Mouse (Mus musculus) stomach, postnatal 0 days (tissue): ENCODE data around the gene Faap24.

ENCODE experiments used
- CTCF ChIP-seq: IDR thresholded peaks from 2 replicates; pipeline ENCODE4 v1.5.1; 2016; ENCODE audit warnings: antibody characterized with exemption, low read depth, mild to moderate bottlenecking, moderate library complexity
- EP300 ChIP-seq: optimal IDR thresholded peaks from 2 replicates; pipeline ENCODE3; 2016; ENCODE audit warnings: antibody characterized with exemption

- no peak for TF ChIP-seq CTCF
- no peak for TF ChIP-seq EP300
Measured at GRCm38 (mm10) chr7:35380351-35380750, 16.3 kb downstream of the Faap24 start.
